Mouse (Mus musculus) limb, embryonic 11.5 days (tissue): ENCODE measurements at regions not wholly inside any gene's neighbourhood (a gene's known extent, or its start where the extent isn't known, plus 50 kb on each side); places are given as distances from the start of the nearest gene placed in this dataset.

Experiments
- ATAC-seq: fragments of 200-750 bp; cut with Nextera tagmentation; 2 replicates; pipeline ENCODE4 v1.8.0; 2017; ENCODE audit warnings: low read depth; ENCODE audit not compliant: insufficient number of reproducible peaks, low FRiP score, low TSS enrichment
- DNase-seq: peaks from one replicate; pipeline ENCODE4 v3.0.0-alpha.2; 2015; ENCODE audit warnings: low spot score
- H3K27ac ChIP-seq: fragments of 300-500 bp; sonication (generic); replicated peaks from 2 replicates; pipeline ENCODE4 v1.5.1; 2014; ENCODE audit warnings: low read depth, mild to moderate bottlenecking, low read length
- H3K27me3 ChIP-seq: fragments of 300-500 bp; sonication (generic); 2 replicates; pipeline ENCODE4 v1.6.1; 2014; ENCODE audit warnings: mild to moderate bottlenecking, low read length, mixed read lengths; ENCODE audit not compliant: control insufficient read depth, insufficient read depth
- H3K36me3 ChIP-seq: fragments of 300-500 bp; sonication (generic); 2 replicates; pipeline ENCODE4 v1.6.1; 2014; ENCODE audit warnings: mild to moderate bottlenecking, low read length, moderate library complexity, mixed read lengths; ENCODE audit not compliant: control insufficient read depth, insufficient read depth
- H3K4me1 ChIP-seq: fragments of 300-500 bp; sonication (generic); 2 replicates; pipeline ENCODE4 v1.6.1; 2014; ENCODE audit warnings: low read length, mixed read lengths; ENCODE audit not compliant: control insufficient read depth, insufficient read depth
- H3K4me2 ChIP-seq: fragments of 300-500 bp; sonication (generic); 2 replicates; pipeline ENCODE4 v1.6.1; 2014; ENCODE audit warnings: low read depth, mild to moderate bottlenecking, moderate library complexity; ENCODE audit not compliant: severe bottlenecking
- H3K4me3 ChIP-seq: fragments of 300-500 bp; sonication (generic); 2 replicates; pipeline ENCODE4 v1.5.1; 2014; ENCODE audit warnings: low read depth, low read length
- H3K9ac ChIP-seq: fragments of 300-500 bp; sonication (generic); 2 replicates; pipeline ENCODE4 v1.6.1; 2014; ENCODE audit warnings: mild to moderate bottlenecking, low read length
- H3K9me3 ChIP-seq: fragments of 300-500 bp; sonication (generic); 2 replicates; pipeline ENCODE4 v1.6.1; 2016; ENCODE audit warnings: low read length; ENCODE audit not compliant: control insufficient read depth
- WGBS: fragments of 180-500 bp; shearing (Covaris S2); extraction: QIAGEN DNeasy Blood & Tissue Kit; methylation state at CpG from one replicate; pipeline ENCODE4 v1.1.7; 2014; 5-methylcytosine and 5-hydroxymethylcytosine counted together

DNA sequence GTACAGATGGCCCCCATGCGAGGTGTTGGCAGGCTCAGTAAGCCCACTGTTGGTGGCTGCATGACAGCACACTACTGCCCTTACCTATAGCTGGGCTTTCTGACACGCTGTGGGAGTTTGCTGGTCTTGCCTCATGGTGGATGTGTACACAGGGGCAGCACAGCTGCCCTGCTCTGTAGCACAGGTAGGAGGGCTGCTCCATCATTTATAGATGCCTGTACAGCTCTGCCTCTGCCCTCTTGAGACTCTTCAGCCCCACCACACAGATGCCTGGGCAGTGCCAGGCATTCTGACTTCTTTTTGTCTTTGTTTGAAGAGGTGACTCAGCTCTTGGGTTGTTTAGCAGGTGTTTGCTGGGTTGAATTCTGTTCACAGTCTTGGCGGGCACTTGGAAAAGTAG, 365.9 kb upstream of the Kazn start:
- Histone ChIP-seq H3K9ac (no peak overlapping the region), H3K27me3 (no peaks in the 10 kb centered on the region), H3K4me3 (no peak overlapping the region), H3K36me3 (no peaks in the 10 kb centered on the region), H3K4me1 (no peaks in the 10 kb centered on the region), H3K27ac (no peak overlapping the region), H3K4me2 (no peak overlapping the region), H3K9me3 (no peaks in the 10 kb centered on the region)
- DNase-seq, result no peak
- 83% methylated on average over 3 of the region's 3 CpGs for WGBS
- no peak for ATAC-seq

DNA sequence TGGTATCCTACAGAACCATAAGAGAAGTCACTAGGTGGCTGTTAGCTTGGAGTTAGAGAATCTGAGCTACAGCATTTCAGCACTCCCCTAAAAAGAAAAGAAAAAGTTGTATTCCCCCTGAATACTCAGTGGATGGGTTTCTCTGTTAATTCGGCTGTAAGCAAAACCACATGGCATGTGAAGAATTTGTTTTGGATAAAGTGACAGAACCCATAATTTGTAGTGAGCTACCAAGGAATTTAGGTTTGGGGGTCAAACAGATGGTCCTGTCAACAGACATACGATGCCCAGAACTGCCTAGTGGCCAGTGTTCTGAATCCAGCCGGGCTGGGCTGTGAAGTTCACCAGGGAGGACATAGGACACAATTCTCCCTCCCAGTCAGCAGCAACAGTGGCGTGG, 358.0 kb upstream of the Kazn start:
- Histone ChIP-seq H3K27me3 (no peaks in the 10 kb centered on the region), H3K4me1 (no peaks in the 10 kb centered on the region), H3K27ac (no peak overlapping the region), H3K4me3 (no peak overlapping the region), H3K9me3 (no peaks in the 10 kb centered on the region), H3K36me3 (no peaks in the 10 kb centered on the region), H3K9ac (no peak overlapping the region), H3K4me2 (no peak overlapping the region)
- DNase-seq, result no peak
- ATAC-seq, result no peak
- 23% methylated on average over 4 of the region's 4 CpGs for WGBS

DNA sequence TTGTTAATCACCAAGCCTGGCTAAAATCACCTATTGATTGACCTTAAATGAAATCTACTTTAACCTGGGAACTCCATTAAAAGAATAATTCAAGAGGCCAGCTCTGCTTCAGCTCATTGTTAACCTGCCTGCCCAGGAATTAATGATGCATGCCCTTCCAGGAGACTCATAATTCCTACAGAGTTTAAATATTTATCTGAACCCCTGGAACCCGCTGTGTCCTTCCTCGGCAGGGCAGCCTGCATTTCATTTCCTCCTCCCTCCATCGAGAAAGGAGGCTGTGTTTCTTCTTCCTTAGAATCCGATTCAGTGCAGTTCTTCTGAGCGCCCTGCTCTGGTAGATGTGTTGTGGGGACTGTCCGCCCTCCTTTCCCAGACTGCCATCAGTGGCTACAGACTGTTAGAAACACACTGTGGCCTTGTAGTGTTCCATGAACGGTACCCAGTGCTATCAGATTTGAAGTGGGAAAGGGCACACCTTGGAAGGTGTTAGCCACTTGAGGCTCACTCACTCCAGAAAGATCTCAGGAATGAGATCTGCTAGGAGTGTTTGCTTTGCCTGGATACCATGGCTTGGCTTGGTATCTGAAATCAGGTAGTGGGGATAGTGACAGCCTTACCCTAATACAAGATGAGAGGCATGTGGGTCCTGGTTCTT, 350.0 kb upstream of the Kazn start:
- peaks cover 5% of the 10 kb centered on the region; the same call in 1 of the 2 replicates for H3K4me1 ChIP-seq
- H3K27me3 ChIP-seq, result no peaks in the 10 kb centered on the region
- ATAC-seq, result no peak
- 49% methylated on average over 7 of the region's 7 CpGs for WGBS
- no peak overlapping the region for H3K4me2 ChIP-seq
- no peak overlapping the region for H3K4me3 ChIP-seq
- H3K36me3 ChIP-seq, result no peaks in the 10 kb centered on the region
- H3K9me3 ChIP-seq, result no peaks in the 10 kb centered on the region
- no peak for DNase-seq
- no peak overlapping the region for H3K9ac ChIP-seq
- no peak overlapping the region for H3K27ac ChIP-seq

DNA sequence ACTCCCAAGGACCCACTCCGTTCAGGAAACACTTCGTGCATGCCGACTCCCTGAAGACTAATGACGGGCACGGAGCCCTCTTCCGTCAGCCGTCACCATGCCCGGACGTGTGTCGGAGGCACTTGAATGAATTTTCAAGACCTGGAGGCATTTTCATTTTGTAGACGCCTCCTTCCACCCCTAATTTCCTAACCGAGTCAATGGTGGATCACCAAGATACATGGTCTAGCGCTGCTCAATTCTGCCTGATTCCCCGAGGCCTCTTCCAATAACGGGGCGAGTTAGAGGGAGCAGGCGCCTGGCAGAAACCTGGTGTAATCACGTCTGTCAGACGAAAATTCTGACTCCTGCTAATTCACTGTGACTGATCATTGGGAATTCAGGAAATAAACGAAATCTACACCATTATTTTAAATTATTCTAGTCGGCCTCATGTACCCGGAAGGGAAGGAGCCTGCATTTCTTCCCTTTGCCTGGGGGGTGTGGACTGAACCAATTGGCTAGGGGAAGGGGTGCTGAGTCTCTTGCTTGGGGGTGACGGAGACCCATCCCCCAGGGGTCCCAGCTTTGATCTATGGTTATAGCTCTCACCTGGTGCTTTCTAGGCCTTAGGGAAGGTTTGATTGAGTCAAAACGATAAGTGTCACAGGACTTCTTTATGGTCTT, 349.4 kb upstream of the Kazn start:
- H3K27ac ChIP-seq, result no peak overlapping the region
- peaks cover 5% of the 10 kb centered on the region; the same call in 1 of the 2 replicates for H3K4me1 ChIP-seq
- no peak overlapping the region for H3K4me2 ChIP-seq
- H3K9me3 ChIP-seq, result no peaks in the 10 kb centered on the region
- DNase-seq, result peak; percentile 47
- ATAC-seq, result no peak
- 46% methylated on average over 24 of the region's 24 CpGs for WGBS
- H3K36me3 ChIP-seq, result no peaks in the 10 kb centered on the region
- H3K27me3 ChIP-seq, result no peaks in the 10 kb centered on the region
- no peak overlapping the region for H3K4me3 ChIP-seq
- H3K9ac ChIP-seq, result no peak overlapping the region

DNA sequence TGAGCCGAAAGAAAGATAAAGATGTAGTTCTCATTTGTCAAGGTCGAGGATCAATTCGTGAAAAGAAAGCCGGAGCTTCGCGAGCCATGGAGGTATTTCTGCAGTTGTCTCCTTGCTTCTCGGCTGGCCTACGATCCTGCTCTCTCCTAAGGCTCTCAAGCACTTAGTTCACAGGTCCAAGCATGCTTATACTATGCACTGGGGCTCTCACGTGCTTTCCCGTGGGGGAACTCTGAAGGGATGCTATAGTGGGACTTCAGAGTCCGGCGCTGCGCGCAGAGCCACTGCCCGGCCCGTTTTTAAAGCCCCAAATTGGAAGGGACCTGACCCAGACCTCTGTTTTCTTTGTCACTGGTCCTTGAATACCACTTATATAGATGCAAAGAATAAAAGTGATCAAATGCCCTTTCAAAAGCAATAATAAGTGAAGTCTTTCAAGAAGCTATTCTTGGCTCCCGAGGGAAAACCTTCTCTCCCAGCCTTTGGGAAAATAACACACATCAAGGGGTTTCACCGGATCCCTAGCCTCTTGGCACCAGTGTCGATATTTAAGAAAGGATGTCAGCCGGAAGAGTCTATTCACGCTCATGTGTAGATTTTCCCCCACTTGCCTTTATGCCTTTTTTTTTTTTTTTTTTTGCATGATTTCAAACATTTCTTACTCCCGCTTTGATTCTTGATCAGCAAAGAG, 348.3 kb upstream of the Kazn start:
- DNase-seq, result no peak
- Histone ChIP-seq H3K9me3 (no peaks in the 10 kb centered on the region), H3K4me2 (no peak overlapping the region), H3K4me1 (peaks cover 5% of the 10 kb centered on the region; the same call in 1 of the 2 replicates), H3K27me3 (no peaks in the 10 kb centered on the region), H3K4me3 (no peak overlapping the region), H3K9ac (no peak overlapping the region), H3K27ac (no peak overlapping the region), H3K36me3 (no peaks in the 10 kb centered on the region)
- no peak for ATAC-seq
- 90% methylated on average over 22 of the region's 22 CpGs for WGBS

DNA sequence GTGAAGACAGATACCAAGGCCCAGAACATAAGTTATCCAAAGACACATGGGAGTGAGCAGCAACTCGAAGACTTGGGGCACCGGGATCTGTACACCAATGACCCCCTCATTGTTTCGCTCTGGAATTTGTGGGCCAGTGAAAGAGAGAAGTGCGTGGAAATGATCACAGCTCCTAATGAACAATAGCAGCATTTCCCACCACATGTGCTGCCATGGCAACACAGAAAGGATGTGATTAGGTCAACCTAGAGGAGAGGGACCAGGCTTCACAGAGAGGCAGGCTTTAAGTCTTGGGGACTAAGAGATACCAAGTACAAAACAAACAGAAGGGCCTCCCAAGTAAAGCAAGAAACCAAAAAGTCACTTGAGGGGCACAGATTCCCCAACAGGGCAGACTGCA, 339.3 kb upstream of the Kazn start:
- ATAC-seq (no peak), DNase-seq (no peak)
- WGBS, result 79% methylated on average over 4 of the region's 4 CpGs
- no peaks in the 10 kb centered on the region for H3K27me3 ChIP-seq
- H3K36me3 ChIP-seq, result no peaks in the 10 kb centered on the region
- H3K9ac ChIP-seq, result no peak overlapping the region
- no peaks in the 10 kb centered on the region for H3K9me3 ChIP-seq
- H3K27ac ChIP-seq, result no peak overlapping the region
- no peak overlapping the region for H3K4me3 ChIP-seq
- H3K4me1 ChIP-seq, result peaks cover 5% of the 10 kb centered on the region; the same call in 1 of the 2 replicates
- H3K4me2 ChIP-seq, result no peak overlapping the region

DNA sequence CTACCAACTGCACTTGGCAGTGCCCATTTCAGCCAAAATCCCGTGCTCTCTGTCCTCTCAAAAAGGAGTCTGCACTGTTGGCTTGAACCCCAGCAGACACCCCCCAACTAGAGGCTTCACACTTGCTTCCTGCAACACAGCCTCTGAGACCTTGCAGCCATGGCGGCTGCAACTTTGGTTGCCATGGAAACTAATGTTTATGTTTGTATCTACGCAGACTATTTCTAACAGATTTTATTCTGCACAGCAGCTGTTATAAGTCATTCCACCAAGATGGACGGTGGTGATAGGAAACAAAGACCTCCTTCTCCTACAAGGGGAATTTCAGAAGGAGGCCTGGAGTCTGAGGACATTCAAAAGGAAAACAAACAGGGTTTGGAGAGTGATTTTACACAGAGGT, 338.3 kb upstream of the Kazn start:
- no peak overlapping the region for H3K9ac ChIP-seq
- no peaks in the 10 kb centered on the region for H3K36me3 ChIP-seq
- H3K9me3 ChIP-seq, result no peaks in the 10 kb centered on the region
- no peak for ATAC-seq
- H3K27me3 ChIP-seq, result no peaks in the 10 kb centered on the region
- 42% methylated on average over 4 of the region's 4 CpGs for WGBS
- H3K4me1 ChIP-seq, result peaks cover 5% of the 10 kb centered on the region; the same call in 1 of the 2 replicates
- no peak overlapping the region for H3K4me3 ChIP-seq
- DNase-seq, result peak; percentile 26
- H3K4me2 ChIP-seq, result no peak overlapping the region
- H3K27ac ChIP-seq, result no peak overlapping the region

DNA sequence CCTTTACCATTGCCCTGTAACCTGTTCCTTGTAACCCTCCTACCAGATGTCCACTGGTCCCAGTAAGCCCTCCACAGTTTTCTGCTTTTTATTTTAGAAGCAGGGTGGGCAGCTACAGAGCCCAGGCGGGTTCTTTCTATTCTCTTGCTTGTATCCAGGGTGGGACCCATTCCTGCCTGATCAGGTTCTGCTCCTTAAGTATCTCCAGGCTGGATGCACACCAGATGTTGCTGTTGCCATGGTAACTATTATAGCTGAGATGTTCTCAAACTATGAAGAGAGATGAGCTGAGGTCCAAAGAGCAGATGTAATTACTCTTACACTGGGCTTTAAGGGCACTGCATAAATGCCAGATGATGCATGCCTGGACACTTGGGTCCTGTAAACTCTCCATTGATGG, 335.3 kb upstream of the Kazn start:
- Histone ChIP-seq H3K36me3 (no peaks in the 10 kb centered on the region), H3K4me2 (no peak overlapping the region), H3K9ac (no peak overlapping the region), H3K4me1 (peaks cover 9% of the 10 kb centered on the region), H3K27me3 (no peaks in the 10 kb centered on the region), H3K4me3 (no peak overlapping the region), H3K27ac (no peak overlapping the region), H3K9me3 (no peaks in the 10 kb centered on the region)
- no peak for DNase-seq
- no peak for ATAC-seq
- 73% methylated on average over 1 of the region's 1 CpGs for WGBS
